Mouse (Mus musculus) heart, postnatal 0 days (tissue): ENCODE measurements around the gene Apc2.

Experiments
- CTCF ChIP-seq: IDR thresholded peaks from 2 replicates; pipeline ENCODE4 v1.5.1; 2016; ENCODE audit warnings: antibody characterized with exemption, control low read depth, low read depth
- EP300 ChIP-seq: IDR thresholded peaks from 2 replicates; pipeline ENCODE4 v1.6.1; 2016; ENCODE audit warnings: antibody characterized with exemption, low read depth

DNA sequence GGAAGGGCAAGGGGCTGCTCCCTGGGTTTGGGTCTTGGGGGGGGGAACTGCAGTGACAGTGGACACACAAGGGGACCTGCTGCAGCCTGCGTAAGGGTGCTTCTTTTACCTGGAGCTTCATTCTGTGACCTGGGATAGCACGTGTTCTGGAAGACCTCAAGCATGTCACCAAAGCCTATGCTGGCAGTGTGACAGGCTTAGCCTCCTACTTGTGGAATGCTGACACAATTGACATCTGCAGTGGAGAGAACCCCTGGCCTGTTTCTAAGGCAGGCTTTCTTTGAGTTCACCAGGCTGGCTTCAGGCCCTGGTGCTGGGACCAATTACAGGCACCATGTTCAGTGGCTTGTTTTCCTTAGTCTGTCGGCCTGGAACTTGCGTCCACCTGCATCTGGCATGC lies 1.5 kb upstream of the Apc2 start:
- TF ChIP-seq EP300 (no peak), CTCF (no peak)
